Mouse (Mus musculus) intestine, embryonic 16.5 days (tissue): ENCODE results near the gene Ncstn. TPM values are rescaled to one million over a fixed set of nuclear protein-coding genes. Genes with fewer than 3 reads are reported as not detected.

Experiments used
- ATAC-seq: fragments of 200-750 bp; cut with Nextera tagmentation; 2 replicates; pipeline ENCODE4 v1.8.0; 2017; ENCODE audit warnings: moderate TSS enrichment, moderate library complexity
- H3K27ac ChIP-seq: fragments of 300-500 bp; sonication (generic); 2 replicates; pipeline ENCODE4 v1.5.1; 2014; ENCODE audit warnings: mild to moderate bottlenecking, low read length
- H3K27me3 ChIP-seq: fragments of 300-500 bp; sonication (generic); replicated peaks from 2 replicates; pipeline ENCODE4 v1.6.1; 2014; ENCODE audit warnings: low read length, control low read depth, mixed read lengths; ENCODE audit not compliant: control insufficient read depth, insufficient read depth
- H3K36me3 ChIP-seq: fragments of 300-500 bp; sonication (generic); 2 replicates; pipeline ENCODE4 v1.6.1; 2014; ENCODE audit warnings: low read length, control low read depth; ENCODE audit not compliant: control insufficient read depth, insufficient read depth
- H3K4me1 ChIP-seq: fragments of 300-500 bp; sonication (generic); 2 replicates; pipeline ENCODE4 v1.6.1; 2014; ENCODE audit warnings: low read length, control low read depth, mixed read lengths; ENCODE audit not compliant: control insufficient read depth, insufficient read depth
- H3K4me2 ChIP-seq: fragments of 300-500 bp; sonication (generic); 2 replicates; pipeline ENCODE4 v1.6.1; 2014; ENCODE audit warnings: low read depth, low read length, control low read depth
- H3K4me3 ChIP-seq: fragments of 300-500 bp; sonication (generic); 2 replicates; pipeline ENCODE4 v1.5.1; 2014; ENCODE audit warnings: mild to moderate bottlenecking, low read length
- H3K9ac ChIP-seq: fragments of 300-500 bp; sonication (generic); 2 replicates; pipeline ENCODE4 v1.6.1; 2014; ENCODE audit warnings: low read depth, low read length
- H3K9me3 ChIP-seq: fragments of 300-500 bp; sonication (generic); 2 replicates; pipeline ENCODE4 v1.6.1; 2016; ENCODE audit warnings: low read length, control low read depth; ENCODE audit not compliant: control insufficient read depth
- WGBS: fragments of 180-500 bp; shearing (Covaris S2); extraction: QIAGEN DNeasy Blood & Tissue Kit; methylation state at CpG from one replicate; pipeline ENCODE4 v1.1.7; 2014; 5-methylcytosine and 5-hydroxymethylcytosine counted together
- polyA plus RNA-seq: library from polyadenylated mRNA; unstranded; fragments of >200 nt; fragmentation: Nextera tagmentation; extraction: Ambion mirVana; gene quantifications from 2 replicates; pipeline ENCODE4 v1.2.1, GENCODE M21; 2015

Gene Ncstn
- polyA plus RNA-seq, 1 experiment from 2014 or later = 159 TPM

- Histone ChIP-seq H3K9ac (no peak overlapping the region), H3K27me3 (no peaks in the 10 kb centered on the region), H3K4me3 (no peak overlapping the region), H3K27ac (no peak overlapping the region), H3K36me3 (peaks cover 44% of the 10 kb centered on the region), H3K9me3 (no peaks in the 10 kb centered on the region), H3K4me2 (no peak overlapping the region), H3K4me1 (no peaks in the 10 kb centered on the region)
- ATAC-seq = no peak
- WGBS = 41% methylated on average over 3 of the region's 3 CpGs
Measured at GRCm38 (mm10) chr1:172119720-172120119, 37.1 kb upstream of the Ncstn start.

DNA sequence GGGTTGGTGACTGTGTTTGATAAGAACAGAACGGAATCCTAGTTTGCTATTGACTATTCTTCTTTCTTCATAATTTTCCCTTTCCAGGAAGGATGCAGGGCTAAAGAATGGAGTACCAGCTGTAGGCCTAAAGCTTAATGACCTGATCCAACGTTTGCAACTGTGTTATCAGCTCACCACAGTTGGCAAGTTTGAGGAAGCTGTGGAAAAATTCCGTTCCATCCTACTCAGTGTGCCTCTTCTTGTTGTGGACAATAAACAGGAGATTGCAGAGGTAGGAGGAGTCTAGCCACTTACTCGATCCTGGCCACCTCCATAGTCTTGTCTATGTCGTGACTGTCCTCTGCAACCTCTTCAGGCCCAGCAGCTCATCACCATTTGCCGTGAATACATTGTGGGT is 36.5 kb upstream of the Ncstn start:
- no peak for ATAC-seq
- Histone ChIP-seq H3K27me3 (no peaks in the 10 kb centered on the region), H3K9ac (no peak overlapping the region), H3K4me1 (no peaks in the 10 kb centered on the region), H3K9me3 (no peaks in the 10 kb centered on the region), H3K4me3 (no peak overlapping the region), H3K27ac (no peak overlapping the region), H3K4me2 (no peak overlapping the region), H3K36me3 (peaks cover 45% of the 10 kb centered on the region)
- WGBS = 77% methylated on average over 6 of the region's 6 CpGs

DNA sequence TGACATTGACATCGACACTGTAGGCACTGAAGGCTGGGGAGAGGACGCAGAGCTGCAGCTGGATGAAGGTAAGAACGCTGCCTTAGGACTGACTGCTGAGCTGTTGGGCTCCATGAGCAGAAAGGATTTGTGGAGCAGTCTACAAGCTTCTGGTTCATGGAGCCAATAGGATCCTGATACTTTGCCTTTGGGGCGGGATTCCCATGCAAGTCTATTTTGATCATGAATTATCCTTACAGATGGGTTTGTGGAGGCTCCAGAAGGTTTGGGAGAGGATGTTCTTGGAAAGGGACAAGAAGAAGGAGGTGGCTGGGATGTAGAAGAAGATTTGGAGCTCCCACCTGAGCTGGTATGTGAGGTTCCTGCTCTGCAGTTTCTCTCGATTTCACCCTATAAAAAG is 34.4 kb upstream of the Ncstn start:
- no peak overlapping the region for H3K4me3 ChIP-seq
- 91% methylated on average over 5 of the region's 5 CpGs for WGBS
- H3K27me3 ChIP-seq = no peaks in the 10 kb centered on the region
- H3K27ac ChIP-seq = no peak overlapping the region
- no peak overlapping the region for H3K4me2 ChIP-seq
- ATAC-seq = no peak
- no peaks in the 10 kb centered on the region for H3K9me3 ChIP-seq
- no peaks in the 10 kb centered on the region for H3K4me1 ChIP-seq
- no peak overlapping the region for H3K9ac ChIP-seq
- peaks cover 43% of the 10 kb centered on the region for H3K36me3 ChIP-seq

DNA sequence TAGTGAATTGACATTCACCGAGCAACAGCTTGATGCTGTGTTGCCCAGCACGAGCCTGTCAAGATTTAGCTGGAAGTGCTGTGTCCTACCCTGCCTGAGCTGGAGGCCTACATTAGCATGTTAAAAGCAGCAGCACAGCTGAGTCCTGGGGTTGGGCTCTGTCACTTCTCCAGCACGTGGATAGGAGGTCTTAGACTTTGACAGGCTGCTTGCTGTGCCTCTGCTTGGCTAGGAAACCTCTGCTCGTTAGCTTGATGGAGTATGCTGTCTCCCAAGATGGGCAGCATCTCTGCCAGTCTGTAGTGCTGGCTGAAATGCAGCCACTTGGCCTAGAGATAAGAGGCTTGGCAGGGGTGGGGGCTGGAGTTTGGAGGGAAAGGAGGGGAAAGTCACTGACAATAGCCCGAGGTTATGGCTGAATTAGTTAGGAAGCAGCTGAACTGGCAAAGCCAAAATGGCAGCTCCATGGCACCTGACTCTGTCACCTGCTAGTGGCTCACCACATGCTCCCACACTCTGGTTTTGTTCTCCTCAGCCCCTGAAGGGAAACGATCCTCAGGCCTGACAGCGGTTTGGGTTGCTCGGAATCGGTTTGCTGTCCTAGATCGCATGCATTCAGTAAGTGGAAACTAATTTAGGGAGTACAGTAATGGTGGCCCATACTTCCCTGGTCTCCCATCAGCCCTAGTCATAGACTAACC is 25.3 kb upstream of the Ncstn start:
- no peak overlapping the region for H3K4me3 ChIP-seq
- H3K27me3 ChIP-seq = no peaks in the 10 kb centered on the region
- peaks cover 28% of the 10 kb centered on the region for H3K36me3 ChIP-seq
- no peaks in the 10 kb centered on the region for H3K9me3 ChIP-seq
- no peaks in the 10 kb centered on the region for H3K4me1 ChIP-seq
- no peak for ATAC-seq
- no peak overlapping the region for H3K27ac ChIP-seq
- H3K4me2 ChIP-seq = no peak overlapping the region
- WGBS = 81% methylated on average over 10 of the region's 10 CpGs
- H3K9ac ChIP-seq = no peak overlapping the region

- H3K27me3 ChIP-seq = no peaks in the 10 kb centered on the region
- no peak overlapping the region for H3K4me3 ChIP-seq
- H3K9me3 ChIP-seq = no peaks in the 10 kb centered on the region
- H3K4me1 ChIP-seq = no peaks in the 10 kb centered on the region
- H3K4me2 ChIP-seq = no peak overlapping the region
- ATAC-seq = 0 out of 2 replicates have a peak, but pooled peaks have one; percentile 24
- 65% methylated on average over 11 of the region's 11 CpGs for WGBS
- peaks cover 28% of the 10 kb centered on the region for H3K36me3 ChIP-seq
- H3K9ac ChIP-seq = no peak overlapping the region
- no peak overlapping the region for H3K27ac ChIP-seq
Measured at GRCm38 (mm10) chr1:172105101-172105500, 22.5 kb upstream of the Ncstn start.

DNA sequence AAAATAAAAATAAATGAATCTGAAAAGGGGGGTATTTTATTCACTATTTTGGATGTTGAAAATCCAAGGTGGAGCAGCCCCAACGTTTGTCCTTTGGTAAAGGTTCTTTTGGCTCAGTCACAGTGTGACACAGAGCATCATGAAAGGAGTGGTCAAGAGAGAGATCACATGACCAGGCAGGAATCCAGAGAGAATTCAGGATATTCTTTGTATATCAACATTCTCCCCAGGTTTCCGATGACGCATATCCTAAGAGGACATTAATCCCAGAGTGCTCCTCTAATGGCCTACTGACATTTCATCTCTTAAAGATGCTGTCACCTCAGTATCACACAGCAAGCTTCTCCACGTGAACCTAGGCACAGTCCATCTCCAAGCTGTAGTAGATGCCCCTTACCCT is 21.0 kb upstream of the Ncstn start:
- no peak overlapping the region for H3K4me2 ChIP-seq
- H3K4me3 ChIP-seq = no peak overlapping the region
- no peak overlapping the region for H3K9ac ChIP-seq
- WGBS = 82% methylated on average over 4 of the region's 4 CpGs
- no peak for ATAC-seq
- H3K27ac ChIP-seq = no peak overlapping the region
- H3K4me1 ChIP-seq = no peaks in the 10 kb centered on the region
- no peaks in the 10 kb centered on the region for H3K27me3 ChIP-seq
- H3K36me3 ChIP-seq = peaks cover 28% of the 10 kb centered on the region
- no peaks in the 10 kb centered on the region for H3K9me3 ChIP-seq

GRCm38 (mm10) chr1:172099325-172100033 is 16.9 kb upstream of the Ncstn start:
- WGBS = 65% methylated on average over 6 of the region's 6 CpGs
- no peaks in the 10 kb centered on the region for H3K9me3 ChIP-seq

GRCm38 (mm10) chr1:172095202-172095601 is 12.6 kb upstream of the Ncstn start:
- Histone ChIP-seq H3K4me3 (no peak overlapping the region), H3K4me2 (no peak overlapping the region), H3K36me3 (peaks cover 12% of the 10 kb centered on the region; the same call in 1 of the 2 replicates), H3K9ac (no peak overlapping the region), H3K27ac (no peak overlapping the region), H3K9me3 (no peaks in the 10 kb centered on the region), H3K27me3 (no peaks in the 10 kb centered on the region), H3K4me1 (no peaks in the 10 kb centered on the region)
- 78% methylated on average over 6 of the region's 6 CpGs for WGBS
- no peak for ATAC-seq

More at GRCm38 (mm10) chr1:172099325-172100033, 16.9 kb upstream of the Ncstn start:
- H3K27ac ChIP-seq = peak overlapping the region; percentile 40; the same call in 1 of the 2 replicates
- no peaks in the 10 kb centered on the region for H3K27me3 ChIP-seq
- no peak overlapping the region for H3K4me3 ChIP-seq
- no peak overlapping the region for H3K9ac ChIP-seq
- no peaks in the 10 kb centered on the region for H3K4me1 ChIP-seq
- H3K36me3 ChIP-seq = peaks cover 10% of the 10 kb centered on the region
- peak; percentile 91 for ATAC-seq
- no peak overlapping the region for H3K4me2 ChIP-seq

DNA sequence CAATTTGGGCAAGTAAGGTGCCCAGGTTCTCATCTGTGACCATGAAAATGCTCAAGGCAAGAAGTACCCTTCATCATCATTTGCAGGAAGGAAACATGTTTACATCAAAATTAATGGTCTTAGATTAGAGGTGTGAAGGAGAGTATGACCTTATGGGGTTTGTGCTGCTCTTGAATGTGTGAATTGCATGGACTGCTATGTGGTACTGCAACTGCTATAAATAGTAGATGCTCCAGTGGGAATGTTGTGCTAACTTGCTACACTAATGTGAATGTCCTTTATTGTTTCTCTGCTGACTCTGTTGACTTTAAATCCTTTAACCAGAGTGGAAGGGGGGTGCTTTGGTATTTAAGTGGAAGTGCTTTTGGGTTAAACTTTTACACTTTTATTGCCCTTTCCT is 11.7 kb upstream of the Ncstn start:
- H3K36me3 ChIP-seq = peaks cover 18% of the 10 kb centered on the region; the same call in 1 of the 2 replicates
- H3K9me3 ChIP-seq = no peaks in the 10 kb centered on the region
- no peaks in the 10 kb centered on the region for H3K27me3 ChIP-seq
- ATAC-seq = no peak
- no peak overlapping the region for H3K27ac ChIP-seq
- no peak overlapping the region for H3K4me2 ChIP-seq
- no peaks in the 10 kb centered on the region for H3K4me1 ChIP-seq
- H3K4me3 ChIP-seq = no peak overlapping the region
- no peak overlapping the region for H3K9ac ChIP-seq
